Mouse (Mus musculus) heart, adult 2 months (tissue): Measurements from ENCODE around the gene Gm20388. TPM values are rescaled to one million over a fixed set of nuclear protein-coding genes. Genes with fewer than 3 reads are reported as not detected.
"Not testable (repeated sequence)": the region's sequence is repeated elsewhere in the genome, so short reads cannot be mapped to it uniquely, and the experiment has no call there.

ENCODE experiments used
- DNase-seq, 2 experiments: peaks; one replicate each; pipeline ENCODE4 v3.0.0; 2021
- H3K27ac ChIP-seq: fragments of 200-600 bp; 2 replicates; pipeline ENCODE4 v1.8.1; 2022
- H3K27me3 ChIP-seq: fragments of 200-500 bp; 2 replicates; pipeline ENCODE4 v1.6.1; 2012; ENCODE audit warnings: mild to moderate bottlenecking, low read length, inconsistent platforms, mixed read lengths; ENCODE audit not compliant: control insufficient read depth, insufficient read depth
- H3K36me3 ChIP-seq: fragments of 200-500 bp; 2 replicates; pipeline ENCODE4 v1.6.1; 2012; ENCODE audit warnings: low read length, inconsistent platforms; ENCODE audit not compliant: control insufficient read depth, insufficient read depth
- H3K4me1 ChIP-seq: fragments of 200-500 bp; 2 replicates; pipeline ENCODE4 v1.6.1; 2011; ENCODE audit warnings: low read length; ENCODE audit not compliant: control insufficient read depth, insufficient read depth
- H3K4me3 ChIP-seq: fragments of 200-600 bp; 2 replicates; pipeline ENCODE4 v1.8.1; 2022
- H3K79me2 ChIP-seq: fragments of 200-500 bp; replicated peaks from 2 replicates; pipeline ENCODE4 v1.6.1; 2012; ENCODE audit warnings: mild to moderate bottlenecking, inconsistent platforms, low read length, moderate library complexity, mixed read lengths; ENCODE audit not compliant: control insufficient read depth, insufficient read depth
- H3K9ac ChIP-seq: fragments of 200-500 bp; 2 replicates; pipeline ENCODE4 v1.6.1; 2012; ENCODE audit warnings: low read depth, mild to moderate bottlenecking, control low read depth, inconsistent platforms, low read length, mixed read lengths
- CTCF ChIP-seq: fragments of 200-600 bp; IDR thresholded peaks from 2 replicates; pipeline ENCODE4 v1.8.1; 2022; ENCODE audit warnings: antibody characterized with exemption, mild to moderate bottlenecking, moderate library complexity
- EP300 ChIP-seq: fragments of 200-500 bp; IDR thresholded peaks from 2 replicates; pipeline ENCODE4 v1.6.1; 2011; ENCODE audit warnings: low read depth, low read length, control low read depth; ENCODE audit not compliant: insufficient read depth
- POLR2A ChIP-seq: fragments of 200-500 bp; IDR thresholded peaks from 2 replicates; pipeline ENCODE4 v1.6.1; 2011; ENCODE audit warnings: mild to moderate bottlenecking, low read depth, low read length, control low read depth; ENCODE audit not compliant: insufficient read depth
- WGBS: fragments of 180-500 bp; shearing (Covaris S2); methylation state at CpG from one replicate; pipeline ENCODE4 v1.1.7; 2018; 5-methylcytosine and 5-hydroxymethylcytosine counted together
- intact Hi-C: fragments of 180-260 bp; cut with DNase I; formaldehyde crosslinking; loops from one replicate; pipeline ENCODE4 v1.15.1; 2025
- polyA plus RNA-seq: library from polyadenylated mRNA; depleted of rRNA; stranded (reverse); fragments of >200 nt; gene quantifications from 2 replicates; pipeline ENCODE4 v1.2.3, GENCODE M21; 2012
- total RNA-seq, 2 experiments: library from RNA; stranded (reverse); gene quantifications; 2 replicates each; pipeline ENCODE4 v1.2.3; 2021

The Gm20388 gene
- total and polyA plus RNA-seq, 3 experiments = 1.8 to 32.3 TPM; not detected in 1

- H3K4me1 ChIP-seq = no peaks in the 10 kb centered on the region
- no peaks in the 10 kb centered on the region for H3K27me3 ChIP-seq
- no peaks in the 10 kb centered on the region for H3K36me3 ChIP-seq
- no peaks in the 10 kb centered on the region for H3K79me2 ChIP-seq
- H3K4me3 ChIP-seq = no peak overlapping the region
- intact Hi-C loops = no loop called here
- H3K9ac ChIP-seq = no peak overlapping the region
- 33% methylated on average over 4 of the region's 4 CpGs for WGBS
- no peak for DNase-seq
- H3K27ac ChIP-seq = no peak overlapping the region
- TF ChIP-seq CTCF (no peak), POLR2A (no peak), EP300 (no peak)
These were observed 3541.5 kb downstream of the Gm20388 start for GRCm38 (mm10) chr8:123452149-123452548.

GRCm38 (mm10) chr8:123453291-123453690 is 3542.7 kb downstream of the Gm20388 start:
- Histone ChIP-seq H3K9ac (no peak overlapping the region), H3K4me3 (no peak overlapping the region), H3K27ac (no peak overlapping the region), H3K27me3 (no peaks in the 10 kb centered on the region), H3K36me3 (no peaks in the 10 kb centered on the region), H3K4me1 (no peaks in the 10 kb centered on the region), H3K79me2 (no peaks in the 10 kb centered on the region)
- TF ChIP-seq EP300 (no peak), CTCF (no peak), POLR2A (no peak)
- no peak for DNase-seq
- 76% methylated on average over 7 of the region's 7 CpGs for WGBS
- intact Hi-C loops = no loop called here

- WGBS = 92% methylated on average over 5 of the region's 5 CpGs
- no peaks in the 10 kb centered on the region for H3K27me3 ChIP-seq
- no peak overlapping the region for H3K9ac ChIP-seq
- no peaks in the 10 kb centered on the region for H3K79me2 ChIP-seq
- intact Hi-C loops = no loop called here
- no peaks in the 10 kb centered on the region for H3K36me3 ChIP-seq
- no peak overlapping the region for H3K27ac ChIP-seq
- H3K4me1 ChIP-seq = no peaks in the 10 kb centered on the region
- TF ChIP-seq EP300 (no peak), POLR2A (no peak), CTCF (no peak)
- DNase-seq = no peak
- no peak overlapping the region for H3K4me3 ChIP-seq
These were observed 3543.3 kb downstream of the Gm20388 start for GRCm38 (mm10) chr8:123453951-123454350.

GRCm38 (mm10) chr8:123454559-123454958 is 3543.9 kb downstream of the Gm20388 start:
- no peak overlapping the region for H3K9ac ChIP-seq
- WGBS = 93% methylated on average over 6 of the region's 6 CpGs
- no peaks in the 10 kb centered on the region for H3K36me3 ChIP-seq
- no peaks in the 10 kb centered on the region for H3K4me1 ChIP-seq
- H3K4me3 ChIP-seq = no peak overlapping the region
- no peak for TF ChIP-seq POLR2A
- TF ChIP-seq CTCF = no peak
- TF ChIP-seq EP300 = no peak
- H3K27ac ChIP-seq = no peak overlapping the region
- DNase-seq = no peak
- intact Hi-C loops = no loop called here
- H3K27me3 ChIP-seq = no peaks in the 10 kb centered on the region
- H3K79me2 ChIP-seq = no peaks in the 10 kb centered on the region

GRCm38 (mm10) chr8:123463651-123464050 is 3553.0 kb downstream of the Gm20388 start:
- H3K36me3 ChIP-seq = no peaks in the 10 kb centered on the region

GRCm38 (mm10) chr8:123467476-123467875 is 3556.8 kb downstream of the Gm20388 start:
- TF ChIP-seq CTCF (no peak), EP300 (no peak)
- no peak for DNase-seq
- H3K4me1 ChIP-seq = no peaks in the 10 kb centered on the region
- no peaks in the 10 kb centered on the region for H3K27me3 ChIP-seq
- H3K4me3 ChIP-seq = no peak overlapping the region
- WGBS = 68% methylated on average over 3 of the region's 3 CpGs
- no peaks in the 10 kb centered on the region for H3K79me2 ChIP-seq
- no peaks in the 10 kb centered on the region for H3K36me3 ChIP-seq
- intact Hi-C loops = no loop called here
- H3K9ac ChIP-seq = no peak overlapping the region
- H3K27ac ChIP-seq = no peak overlapping the region

More at GRCm38 (mm10) chr8:123463651-123464050, 3553.0 kb downstream of the Gm20388 start:
- no peak for DNase-seq
- no peak for TF ChIP-seq CTCF
- TF ChIP-seq EP300 = no peak
- Histone ChIP-seq H3K27ac (no peak overlapping the region), H3K9ac (no peak overlapping the region), H3K4me3 (no peak overlapping the region), H3K4me1 (no peaks in the 10 kb centered on the region), H3K79me2 (no peaks in the 10 kb centered on the region), H3K27me3 (no peaks in the 10 kb centered on the region)
- WGBS = 83% methylated on average over 4 of the region's 4 CpGs
- intact Hi-C loops = no loop called here

- H3K4me3 ChIP-seq, H3K36me3 ChIP-seq, DNase-seq, H3K79me2 ChIP-seq, intact Hi-C loops, H3K27ac ChIP-seq, H3K4me1 ChIP-seq, H3K9ac ChIP-seq, H3K27me3 ChIP-seq: not testable (repeated sequence)
- WGBS = 70% methylated on average over 6 of the region's 6 CpGs
These were observed 3562.3 kb downstream of the Gm20388 start for GRCm38 (mm10) chr8:123472991-123473390.

GRCm38 (mm10) chr8:123474549-123474948 is 3563.9 kb downstream of the Gm20388 start:
- H3K36me3 ChIP-seq, DNase-seq, intact Hi-C loops, H3K27me3 ChIP-seq, H3K9ac ChIP-seq, H3K4me3 ChIP-seq, H3K27ac ChIP-seq, H3K79me2 ChIP-seq, H3K4me1 ChIP-seq: not testable (repeated sequence)
- 42% methylated on average over 5 of the region's 5 CpGs for WGBS
